Mouse (Mus musculus): ENCODE measurements around the gene Sema4a. TPM values are rescaled to one million over a fixed set of nuclear protein-coding genes. Genes with fewer than 3 reads are reported as not detected.
A peak's percentile ranks its signal among the peaks of the same experiment; 100 is the strongest.

Gene Sema4a
- total RNA-seq, 2 experiments from 2014 or later: 68.7 to 71.2 TPM

DNA sequence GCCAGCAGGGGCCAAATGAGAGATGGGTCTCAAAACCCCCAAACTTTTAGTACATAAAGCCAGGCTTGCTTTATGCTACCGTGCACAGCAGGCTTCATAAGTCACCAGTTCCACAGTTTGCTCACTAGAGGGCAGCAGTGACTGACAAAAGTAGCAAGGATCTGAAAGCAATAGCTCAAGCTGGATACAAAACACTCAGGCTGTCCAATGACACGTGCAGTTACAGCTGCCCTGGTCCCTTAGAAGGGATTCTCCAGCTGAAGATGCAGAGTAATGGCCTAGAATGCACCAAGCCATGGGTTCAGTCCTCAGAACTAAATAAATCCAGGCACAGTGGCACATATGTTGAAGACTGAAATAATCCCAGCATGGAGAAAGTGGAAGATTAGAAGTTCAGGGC, 53.9 kb downstream of the Sema4a start:
- no peak overlapping the region for H3K4me3 ChIP-seq
- peak; percentile 89 for TF ChIP-seq CTCF (IDR thresholded peaks at IDR 0.05)
- H3K27ac ChIP-seq: 0 out of 2 replicates have a peak overlapping the region, but pooled peaks have one; percentile 16
- peak; percentile 37 to 56 for DNase-seq (ENCODE audit: extremely low spot score in 1 of 2, low spot score in 2 of 2)
- intact Hi-C loops (cut with DNase I): loop anchor here (1.0 to 5.0 kb wide), 2 partner anchors 60 to 120 kb away; no protein-coding TSS in a partner anchor

DNA sequence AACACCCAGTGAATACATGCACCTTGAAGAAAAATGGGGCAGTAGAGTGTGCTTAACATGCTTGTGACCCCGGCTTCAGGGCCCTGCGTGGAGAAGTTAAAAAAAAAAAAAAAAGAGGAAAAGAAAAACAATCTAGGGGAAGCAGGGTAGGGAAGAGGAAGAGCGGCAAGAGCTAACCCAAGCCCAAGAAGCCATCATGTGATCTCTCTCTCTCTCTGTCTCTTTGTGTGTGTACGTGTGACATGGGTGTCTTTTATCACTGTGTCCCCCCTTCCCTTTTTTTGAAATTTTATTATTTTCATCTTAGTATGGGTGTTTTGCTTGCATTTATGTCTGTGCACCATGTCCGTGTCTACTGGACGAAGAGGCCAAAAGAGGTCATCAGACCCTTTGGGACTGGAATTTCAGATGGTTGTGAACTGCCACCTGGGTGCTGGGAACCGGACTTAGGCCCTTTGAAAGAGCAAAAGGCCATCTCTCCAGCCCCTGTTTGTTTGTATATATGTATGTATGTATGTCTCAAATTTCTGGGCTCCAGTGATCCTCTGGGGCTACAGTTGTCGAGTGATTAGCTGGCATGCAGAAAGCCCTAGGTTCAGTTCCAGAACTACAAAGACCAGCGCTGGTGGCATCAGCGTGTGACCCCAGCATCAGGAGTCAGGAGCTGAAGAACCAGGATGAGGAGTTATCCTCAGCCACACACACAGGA, 57.3 kb downstream of the Sema4a start:
- intact Hi-C loops (cut with DNase I): no loop called here
- H3K27ac ChIP-seq: no peak overlapping the region
- no peak overlapping the region for H3K4me3 ChIP-seq
- no peak for TF ChIP-seq CTCF (IDR thresholded peaks at IDR 0.05)
- no peak for DNase-seq (ENCODE audit: extremely low spot score in 1 of 2, low spot score in 2 of 2)

DNA sequence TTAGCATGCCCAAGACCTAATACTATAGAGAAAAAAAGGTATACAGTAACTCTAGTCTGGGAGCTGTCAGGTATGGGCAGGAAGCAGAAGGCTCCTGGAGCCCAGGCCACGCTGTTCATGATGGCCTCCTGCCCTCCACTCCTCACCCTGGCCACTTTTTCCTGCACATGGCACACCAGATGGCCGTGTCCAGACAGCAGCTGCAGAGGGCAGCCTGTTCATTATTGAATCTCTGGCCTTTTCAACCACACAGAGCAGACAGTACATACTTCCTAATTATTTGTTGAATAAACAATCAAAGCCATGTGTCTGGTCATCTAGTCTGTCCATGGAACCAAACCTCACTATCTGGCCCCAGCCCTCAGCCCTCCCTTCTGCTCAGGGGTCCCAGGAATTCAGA, 62.3 kb downstream of the Sema4a start:
- no peak overlapping the region for H3K27ac ChIP-seq
- no peak for TF ChIP-seq CTCF (IDR thresholded peaks at IDR 0.05)
- DNase-seq (ENCODE audit: extremely low spot score in 1 of 2, low spot score in 2 of 2): no peak
- no peak overlapping the region for H3K4me3 ChIP-seq
- intact Hi-C loops (cut with DNase I): no loop called here

DNA sequence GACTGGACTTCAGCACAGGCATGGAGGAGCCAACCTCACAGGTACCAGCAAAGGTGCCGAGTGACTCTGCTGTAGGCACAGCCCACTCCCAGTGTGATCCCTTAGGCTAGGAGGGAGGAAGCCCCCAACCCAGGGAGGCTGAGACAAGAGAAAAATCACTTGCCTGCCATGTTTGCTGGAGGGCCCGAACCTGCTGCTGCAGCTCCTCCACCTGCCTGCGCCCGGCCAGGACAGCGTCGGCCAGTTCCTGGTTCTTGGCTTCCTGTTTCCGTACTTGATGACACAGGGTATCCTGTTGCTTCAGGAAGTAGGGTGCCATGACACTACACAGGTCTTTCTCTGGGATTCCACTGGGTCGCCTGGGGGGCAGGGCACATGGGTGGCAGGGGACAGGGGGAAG, 65.2 kb downstream of the Sema4a start:
- intact Hi-C loops (cut with DNase I): no loop called here
- TF ChIP-seq CTCF (IDR thresholded peaks at IDR 0.05): no peak

DNA sequence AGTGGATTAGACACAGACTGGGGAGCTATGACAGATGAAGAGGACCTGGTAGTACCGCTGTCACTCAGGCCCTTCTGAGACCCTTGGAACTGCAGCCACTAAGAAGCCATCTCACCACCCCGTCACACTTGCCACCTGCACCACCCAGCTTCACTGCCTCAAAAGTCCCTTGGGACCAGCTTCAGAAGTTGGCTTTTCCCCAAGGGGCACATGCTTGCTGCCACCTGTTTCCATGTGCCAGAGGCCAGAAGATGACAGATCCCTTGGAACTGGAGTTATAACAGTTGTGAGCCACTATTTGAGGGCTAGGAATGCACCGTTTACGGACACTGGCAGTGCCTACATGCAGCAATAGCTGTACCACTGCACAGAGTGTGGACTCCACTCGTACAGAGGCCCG, 65.7 kb downstream of the Sema4a start:
- Histone ChIP-seq H3K27ac (no peak overlapping the region), H3K4me3 (no peak overlapping the region)
- no peak for TF ChIP-seq CTCF (IDR thresholded peaks at IDR 0.05)
- intact Hi-C loops (cut with DNase I): no loop called here
- DNase-seq (ENCODE audit: extremely low spot score in 1 of 2, low spot score in 2 of 2): no peak

More for the DNA sequence above, 65.2 kb downstream of the Sema4a start:
- no peak for DNase-seq (ENCODE audit: extremely low spot score in 1 of 2, low spot score in 2 of 2)
- H3K27ac ChIP-seq: no peak overlapping the region
- no peak overlapping the region for H3K4me3 ChIP-seq

DNA sequence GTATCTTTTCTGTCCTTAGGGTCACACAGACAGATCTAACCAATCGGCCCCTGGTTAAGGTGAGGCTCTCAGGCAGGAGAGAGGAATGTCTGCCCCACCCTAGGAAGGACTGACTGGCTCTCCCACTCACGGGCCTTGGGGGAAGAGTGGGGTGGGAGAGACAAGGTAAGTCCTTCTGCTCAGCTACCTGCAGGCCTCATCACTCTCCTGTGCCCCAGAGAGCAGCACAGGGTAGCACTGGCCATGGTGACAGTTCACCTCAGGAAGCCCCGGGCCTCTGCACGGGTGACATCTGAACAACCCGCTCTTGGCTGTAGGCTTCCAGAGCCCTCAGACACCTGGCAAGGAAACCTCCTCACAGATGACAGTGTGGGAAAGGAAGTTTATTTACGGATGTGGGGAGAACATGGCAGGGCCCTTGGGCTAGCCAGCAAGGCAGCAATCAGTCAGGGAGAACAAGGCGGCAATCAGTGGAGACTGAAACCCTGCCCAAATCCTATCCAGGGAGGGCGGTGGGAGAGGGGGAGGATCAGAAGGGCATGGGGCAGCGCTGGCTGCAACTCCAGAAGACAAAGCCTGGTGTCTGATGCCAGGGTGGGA, 67.1 kb downstream of the Sema4a start:
- DNase-seq (ENCODE audit: extremely low spot score in 1 of 2, low spot score in 2 of 2): no peak
- Histone ChIP-seq H3K4me3 (no peak overlapping the region), H3K27ac (no peak overlapping the region)
- intact Hi-C loops (cut with DNase I): no loop called here
- TF ChIP-seq CTCF (IDR thresholded peaks at IDR 0.05): no peak

Small RNAs within 50 kb of the gene (microRNA-seq; reads per million reads assigned to microRNA genes)
- gene Mir7011: 0.48 to 1.5 reads per million in 2 experiments

Other genes with a start within 250 kb of the Sema4a start
- not detected for gene Rhbg, start 206.5 kb downstream of the Sema4a start, total RNA-seq (2021)
- gene Gm38392, start 174.0 kb downstream of the Sema4a start, total RNA-seq (2021): under 1 TPM in 1 of 2 experiments, not detected in 1; 0.59 TPM
- 1 to 10 TPM; 3.7 to 3.8 TPM for gene Tsacc, start 164.2 kb downstream of the Sema4a start, total RNA-seq (2021)
- gene Cct3, start 164.1 kb downstream of the Sema4a start, total RNA-seq (2021): 100 to 1,000 TPM; 168 to 170 TPM
- 10 to 100 TPM; 77.5 to 91.1 TPM for gene Glmp, start 136.2 kb downstream of the Sema4a start, total RNA-seq (2021)
- gene Tmem79, start 125.0 kb downstream of the Sema4a start, total RNA-seq (2021): 1 to 10 TPM; 1.2 to 1.4 TPM
- 10 to 100 TPM; 78.3 to 79.5 TPM for gene Smg5, start 124.9 kb downstream of the Sema4a start, total RNA-seq (2021)
- 1 to 10 TPM; 8.7 to 8.8 TPM for gene Paqr6, start 96.6 kb downstream of the Sema4a start, total RNA-seq (2021)
- under 1 TPM; 0.49 to 0.57 TPM for gene Bglap3, start 88.4 kb downstream of the Sema4a start, total RNA-seq (2021)
- gene Bglap2, start 82.5 kb downstream of the Sema4a start, total RNA-seq (2021): 1 to 10 TPM in 1 of 2 experiments, not detected in 1; 1.1 TPM
- 1 to 10 TPM; 1.4 to 1.6 TPM for gene Bglap, start 76.7 kb downstream of the Sema4a start, total RNA-seq (2021)
- 1 to 10 TPM; 6.5 to 6.6 TPM for gene Pmf1, start 50.9 kb downstream of the Sema4a start, total RNA-seq (2021)
- 10 to 100 TPM; 75.8 to 77.6 TPM for gene Slc25a44, start 36.0 kb downstream of the Sema4a start, total RNA-seq (2021)
- gene Lmna, start 48.8 kb upstream of the Sema4a start, total RNA-seq (2021): 10 to 100 TPM; 59.3 to 61.7 TPM
- 1 to 10 TPM; 3.2 TPM for gene Mex3a, start 71.2 kb upstream of the Sema4a start, total RNA-seq (2021)
- not detected for gene Rab25, start 87.1 kb upstream of the Sema4a start, total RNA-seq (2021)
- gene Lamtor2, start 91.9 kb upstream of the Sema4a start, total RNA-seq (2021): 10 to 100 TPM; 98.3 to 99.1 TPM
- 100 to 1,000 TPM; 137 to 148 TPM for gene Ubqln4, start 92.6 kb upstream of the Sema4a start, total RNA-seq (2021)
- 10 to 100 TPM; 90.2 to 90.3 TPM for gene Ssr2, start 114.7 kb upstream of the Sema4a start, total RNA-seq (2021)
- 100 to 1,000 TPM; 239 to 266 TPM for gene Arhgef2, start 144.8 kb upstream of the Sema4a start, total RNA-seq (2021)
- gene Rxfp4, start 192.0 kb upstream of the Sema4a start, total RNA-seq (2021): not detected
- gene Khdc4, start 224.6 kb upstream of the Sema4a start, total RNA-seq (2021): 10 to 100 TPM; 55.3 to 59.3 TPM